Mouse (Mus musculus) liver, embryonic 14.5 days (tissue): ENCODE results near the gene Etv2. TPM values are rescaled to one million over a fixed set of nuclear protein-coding genes. Genes with fewer than 3 reads are reported as not detected.

Experiments
- ATAC-seq: fragments of 200-750 bp; cut with Nextera tagmentation; 2 replicates; pipeline ENCODE4 v1.8.0; 2017; ENCODE audit warnings: moderate number of reproducible peaks, mild to moderate bottlenecking, moderate library complexity; ENCODE audit not compliant: insufficient read depth
- DNase-seq, 3 experiments: peaks; one replicate each; pipeline ENCODE4 v3.0.0-alpha.2; 2012 to 2013; ENCODE audit warnings: low read depth in 3 of 3, low spot score in 3 of 3
- H3K27ac ChIP-seq: fragments of 300-500 bp; sonication (generic); 2 replicates; pipeline ENCODE4 v1.5.1; 2014; ENCODE audit warnings: moderate library complexity, mild to moderate bottlenecking, control low read depth, inconsistent platforms
- H3K27me3 ChIP-seq: fragments of 300-500 bp; sonication (generic); 2 replicates; pipeline ENCODE4 v1.6.1; 2014; ENCODE audit warnings: mild to moderate bottlenecking, low read length, moderate library complexity; ENCODE audit not compliant: control insufficient read depth, insufficient read depth
- H3K36me3 ChIP-seq: fragments of 300-500 bp; sonication (generic); replicated peaks from 2 replicates; pipeline ENCODE4 v1.6.1; 2014; ENCODE audit warnings: low read depth; ENCODE audit not compliant: control insufficient read depth, insufficient read depth
- H3K4me1 ChIP-seq, 2 experiments: fragments of 200-500 bp in 1 of 2; fragments of 300-500 bp in 1 of 2; sonication (generic) in 1 of 2; replicated peaks; 2 replicates each; pipeline ENCODE4 v1.6.1; 2012 to 2014; ENCODE audit warnings: antibody characterized with exemption in 1 of 2, inconsistent platforms in 1 of 2, low read length in 1 of 2; ENCODE audit not compliant: control insufficient read depth in 2 of 2, insufficient read depth in 2 of 2
- H3K4me2 ChIP-seq: fragments of 300-500 bp; sonication (generic); 2 replicates; pipeline ENCODE4 v1.6.1; 2014; ENCODE audit warnings: low read depth, mild to moderate bottlenecking, control low read depth, moderate library complexity
- H3K4me3 ChIP-seq, 2 experiments: fragments of 200-500 bp in 1 of 2; fragments of 300-500 bp in 1 of 2; sonication (generic) in 1 of 2; 2 replicates each; pipeline ENCODE4 v1.5.1; 2012 to 2014; ENCODE audit warnings: low read depth in 2 of 2, low read length in 2 of 2, mild to moderate bottlenecking in 2 of 2, control low read depth in 1 of 2, inconsistent platforms in 1 of 2, moderate library complexity in 1 of 2; ENCODE audit not compliant: insufficient read depth in 1 of 2
- H3K9ac ChIP-seq: fragments of 300-500 bp; sonication (generic); replicated peaks from 2 replicates; pipeline ENCODE4 v1.6.1; 2014; ENCODE audit warnings: mild to moderate bottlenecking, control low read depth, moderate library complexity
- H3K9me3 ChIP-seq: fragments of 300-500 bp; sonication (generic); 2 replicates; pipeline ENCODE4 v1.6.1; 2016; ENCODE audit warnings: low read length, mixed read lengths; ENCODE audit not compliant: control insufficient read depth
- CTCF ChIP-seq: IDR thresholded peaks from 2 replicates; pipeline ENCODE4 v1.5.1; 2016; ENCODE audit warnings: antibody characterized with exemption, low read depth, control low read depth
- EP300 ChIP-seq: IDR thresholded peaks from 2 replicates; pipeline ENCODE4 v1.6.1; 2016; ENCODE audit warnings: antibody characterized with exemption, low read depth
- WGBS: fragments of 180-500 bp; shearing (Covaris S2); extraction: QIAGEN DNeasy Blood & Tissue Kit; methylation state at CpG from one replicate; pipeline ENCODE4 v1.1.7; 2014; ENCODE audit not compliant: insufficient replicate concordance; 5-methylcytosine and 5-hydroxymethylcytosine counted together
- polyA plus RNA-seq, 2 experiments: library from polyadenylated mRNA; depleted of rRNA in 1 of 2; stranded (reverse) in 1 of 2; unstranded in 1 of 2; fragments of >200 nt; fragmentation: Nextera tagmentation in 1 of 2; extraction: Ambion mirVana in 1 of 2; gene quantifications; 2 replicates each; pipeline versions ENCODE4 v1.2.1 to v1.2.3; 2012 to 2014

The Etv2 gene
- polyA plus RNA-seq, 2 experiments: not detected

DNA sequence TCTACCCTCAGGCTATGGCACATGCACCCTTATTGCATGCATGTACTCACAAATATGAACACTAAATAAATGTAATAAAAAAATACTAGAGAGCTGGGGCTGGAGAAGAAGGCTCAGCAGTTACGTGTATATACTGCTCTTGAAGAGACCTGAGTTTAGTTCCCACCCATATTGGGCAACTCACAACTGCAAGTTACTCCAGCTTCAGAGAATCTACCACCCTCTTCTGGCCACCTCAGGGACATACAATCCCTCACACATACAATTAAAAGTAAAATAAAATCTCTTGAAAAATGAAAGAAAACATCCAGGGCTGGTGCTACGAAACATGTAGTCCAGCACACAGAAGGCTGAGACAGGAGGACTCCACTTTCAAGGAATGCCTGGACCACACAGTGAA lies 21.2 kb downstream of the Etv2 start:
- Histone ChIP-seq H3K27ac (no peak overlapping the region), H3K36me3 (peaks cover 12% of the 10 kb centered on the region), H3K9me3 (no peaks in the 10 kb centered on the region), H3K4me1 (peaks cover 0 to 5% of the 10 kb centered on the region in 2 experiments; a peak in 2 of 4 replicates), H3K27me3 (no peaks in the 10 kb centered on the region), H3K9ac (no peak overlapping the region), H3K4me2 (no peak overlapping the region), H3K4me3 (no peak overlapping the region)
- WGBS: 51% methylated on average over 2 of the region's 2 CpGs
- TF ChIP-seq EP300 (no peak), CTCF (peak; percentile 46)
- DNase-seq: peak in 1 of 3 experiments; percentile 31
- ATAC-seq: no peak

DNA sequence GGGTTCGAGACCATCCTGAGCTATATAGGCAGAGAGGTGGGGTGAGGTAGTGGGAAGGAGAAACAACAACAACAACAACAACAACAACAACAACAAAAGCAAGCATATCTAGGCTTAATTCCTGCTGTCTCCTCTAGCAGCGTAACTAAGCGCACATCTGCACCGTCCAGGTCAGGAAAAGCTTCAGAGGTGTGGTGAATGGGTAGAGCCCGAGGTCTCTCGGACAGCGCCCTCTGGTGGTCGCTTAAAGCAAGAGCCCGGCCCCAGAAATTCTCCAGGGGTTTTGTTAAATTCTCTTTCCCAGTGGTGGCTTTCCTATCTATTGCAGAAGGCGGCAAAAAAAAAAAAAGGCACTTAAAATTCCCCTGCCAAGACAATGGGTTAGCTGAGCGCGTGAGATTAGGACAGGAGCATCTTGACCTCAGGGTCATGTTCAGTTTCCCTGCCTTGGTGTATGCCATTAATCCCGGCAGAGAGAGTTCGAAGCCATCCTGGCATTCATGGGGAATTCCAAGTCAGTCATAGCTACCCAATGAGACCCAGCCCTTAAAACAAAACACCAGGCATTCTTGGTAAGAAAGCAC lies 22.0 kb downstream of the Etv2 start:
- Histone ChIP-seq H3K27ac (no peak overlapping the region), H3K27me3 (no peaks in the 10 kb centered on the region), H3K4me1 (peaks cover 0 to 5% of the 10 kb centered on the region in 2 experiments; a peak in 2 of 4 replicates), H3K36me3 (peaks cover 7% of the 10 kb centered on the region), H3K4me2 (no peak overlapping the region), H3K4me3 (no peak overlapping the region), H3K9ac (no peak overlapping the region), H3K9me3 (no peaks in the 10 kb centered on the region)
- TF ChIP-seq CTCF (peak; percentile 85), EP300 (no peak)
- WGBS: 22% methylated on average over 14 of the region's 14 CpGs
- peak in 1 of 3 experiments; percentile 47 for DNase-seq
- peak; percentile 48; the same call in 1 of the 2 replicates for ATAC-seq

DNA sequence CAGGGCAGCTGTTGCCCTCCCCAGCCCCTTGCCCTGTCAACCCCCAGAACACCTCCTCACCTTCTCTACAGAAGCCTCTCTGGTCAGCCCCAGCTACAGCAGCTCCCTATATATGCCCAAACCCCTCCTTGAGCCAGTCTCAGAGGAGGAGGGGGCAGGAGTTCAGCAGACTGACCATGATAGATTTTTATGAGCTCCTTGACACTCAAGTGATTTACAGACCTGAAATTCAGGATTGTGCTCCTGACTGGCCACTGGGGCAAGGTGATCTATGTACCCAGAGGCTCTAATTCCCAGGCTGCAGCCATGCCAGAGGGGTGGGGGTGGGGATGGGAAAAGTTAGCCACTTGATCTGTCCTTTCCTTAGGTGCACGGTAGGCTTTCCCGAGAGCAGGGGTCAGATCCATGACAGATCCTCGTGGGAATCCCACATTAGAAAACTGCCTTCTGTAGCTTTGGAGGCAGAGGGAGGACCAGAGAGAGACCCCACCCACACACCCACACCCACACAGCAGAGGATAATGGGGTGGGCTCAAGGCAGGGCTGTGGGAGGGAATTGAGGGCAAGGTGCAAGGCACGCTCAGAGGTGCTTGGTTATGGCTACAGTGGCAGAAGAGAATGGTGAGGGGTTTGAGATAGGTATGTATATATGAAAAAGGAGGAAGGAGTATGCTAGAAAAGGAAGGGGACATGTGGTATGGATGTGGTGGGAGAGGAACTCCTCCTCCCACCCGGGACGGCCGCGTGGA lies 22.8 kb downstream of the Etv2 start, which contains the start of gene Upk1a:
TSS of gene Upk1a (minus strand) at position 194 of the 749 bp plus-strand sequence.
- Histone ChIP-seq H3K27me3 (no peaks in the 10 kb centered on the region), H3K4me3 (no peak within 1 kb of the TSS), H3K4me1 (peaks cover 0 to 5% of the 10 kb centered on the region in 2 experiments; a peak in 2 of 4 replicates), H3K9ac (no peak within 1 kb of the TSS), H3K36me3 (peaks cover 6% of the 10 kb centered on the region; the same call in 1 of the 2 replicates), H3K4me2 (no peak within 1 kb of the TSS), H3K27ac (no peak within 1 kb of the TSS), H3K9me3 (no peaks in the 10 kb centered on the region)
- WGBS: 71% methylated on average over 8 of the region's 8 CpGs
- DNase-seq (no peak), ATAC-seq (no peak)
- TF ChIP-seq EP300: no peak
- no peak for TF ChIP-seq CTCF

DNA sequence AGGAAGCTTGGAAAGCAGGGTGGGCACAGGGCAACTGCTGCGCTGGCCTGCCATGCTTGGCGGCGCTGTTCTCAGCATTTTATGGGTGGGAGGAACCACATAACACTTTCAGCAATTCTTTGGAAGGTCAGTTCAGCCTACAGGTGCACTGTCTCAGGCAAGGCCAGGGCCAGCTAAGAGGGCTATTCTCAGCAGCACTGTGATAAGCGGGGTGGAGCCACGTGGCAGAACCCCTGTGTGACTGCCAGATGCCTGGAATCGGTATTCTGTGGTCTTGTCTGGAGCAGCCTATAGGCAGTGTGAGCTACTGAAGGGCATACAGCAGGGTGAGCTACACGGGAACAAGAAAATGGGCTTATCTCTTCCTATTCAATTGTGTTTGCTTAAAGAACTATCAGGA lies 25.6 kb downstream of the Etv2 start:
- Histone ChIP-seq H3K27ac (no peak overlapping the region), H3K27me3 (no peaks in the 10 kb centered on the region), H3K4me2 (no peak overlapping the region), H3K9ac (no peak overlapping the region), H3K9me3 (no peaks in the 10 kb centered on the region), H3K36me3 (no peaks in the 10 kb centered on the region), H3K4me1 (no peaks in the 10 kb centered on the region), H3K4me3 (no peak overlapping the region)
- ATAC-seq (no peak), DNase-seq (no peak)
- TF ChIP-seq EP300 (no peak), CTCF (no peak)
- 33% methylated on average over 7 of the region's 7 CpGs for whole genome bisulfite sequencing

DNA sequence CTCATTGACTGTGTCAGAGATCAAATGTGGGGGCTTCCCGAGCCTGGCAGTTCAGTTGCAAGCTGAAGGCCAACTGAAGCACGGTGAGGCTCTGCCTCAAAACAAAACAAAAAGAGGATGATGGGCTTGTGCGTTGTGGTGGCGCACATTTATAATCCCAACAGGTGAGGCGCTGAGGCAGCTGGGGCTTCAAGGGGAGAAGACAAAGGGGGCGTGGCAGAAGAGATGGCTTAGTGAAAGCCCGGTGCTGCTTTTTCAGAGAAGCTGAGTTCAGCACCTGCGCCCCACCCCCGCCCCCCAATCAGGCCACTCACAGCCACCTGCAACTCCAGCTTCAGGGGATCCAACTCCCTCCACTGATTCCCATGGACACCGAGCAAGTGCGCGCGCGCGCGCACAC lies 27.2 kb downstream of the Etv2 start:
- DNase-seq (no peak), ATAC-seq (no peak)
- Histone ChIP-seq H3K4me1 (no peaks in the 10 kb centered on the region), H3K27ac (no peak overlapping the region), H3K36me3 (no peaks in the 10 kb centered on the region), H3K4me3 (no peak overlapping the region), H3K9me3 (no peaks in the 10 kb centered on the region), H3K4me2 (no peak overlapping the region), H3K27me3 (no peaks in the 10 kb centered on the region), H3K9ac (no peak overlapping the region)
- WGBS: 53% methylated on average over 16 of the region's 16 CpGs
- TF ChIP-seq EP300 (no peak), CTCF (no peak)
